Mouse (Mus musculus) hindbrain, embryonic 10.5 days (tissue): ENCODE results near the gene Ubxn11. TPM values are rescaled to one million over a fixed set of nuclear protein-coding genes. Genes with fewer than 3 reads are reported as not detected.

Source experiments
- DNase-seq: peaks from one replicate; pipeline ENCODE4 v3.0.0-alpha.2; 2017; ENCODE audit warnings: low spot score
- H3K27ac ChIP-seq: fragments of 300-500 bp; sonication (generic); 2 replicates; pipeline ENCODE4 v1.5.1; 2016; ENCODE audit warnings: mild to moderate bottlenecking, moderate library complexity
- H3K27me3 ChIP-seq: fragments of 300-500 bp; sonication (generic); 2 replicates; pipeline ENCODE4 v1.6.1; 2016; ENCODE audit warnings: mild to moderate bottlenecking; ENCODE audit not compliant: poor library complexity, insufficient read depth, severe bottlenecking
- H3K36me3 ChIP-seq: fragments of 300-500 bp; sonication (generic); 2 replicates; pipeline ENCODE4 v1.6.1; 2016; ENCODE audit warnings: mild to moderate bottlenecking, moderate library complexity
- H3K4me1 ChIP-seq: fragments of 300-500 bp; sonication (generic); replicated peaks from 2 replicates; pipeline ENCODE4 v1.6.1; 2016; ENCODE audit warnings: mild to moderate bottlenecking
- H3K4me3 ChIP-seq: fragments of 300-500 bp; sonication (generic); 2 replicates; pipeline ENCODE4 v1.5.1; 2016; ENCODE audit warnings: mild to moderate bottlenecking, moderate library complexity
- H3K9me3 ChIP-seq: fragments of 300-500 bp; sonication (generic); 2 replicates; pipeline ENCODE4 v1.6.1; 2016; ENCODE audit warnings: mild to moderate bottlenecking, moderate library complexity
- WGBS: fragments of 180-500 bp; shearing (Covaris S2); methylation state at CpG from one replicate; pipeline ENCODE4 v1.1.7; 2016; 5-methylcytosine and 5-hydroxymethylcytosine counted together
- polyA plus RNA-seq: library from polyadenylated mRNA; unstranded; fragments of >200 nt; fragmentation: Nextera tagmentation; extraction: Ambion mirVana; gene quantifications from 2 replicates; pipeline ENCODE4 v1.2.1, GENCODE M21; 2016

Gene Ubxn11
- 7.6 and 11.2 TPM in 2 replicates for polyA plus RNA-seq

DNA sequence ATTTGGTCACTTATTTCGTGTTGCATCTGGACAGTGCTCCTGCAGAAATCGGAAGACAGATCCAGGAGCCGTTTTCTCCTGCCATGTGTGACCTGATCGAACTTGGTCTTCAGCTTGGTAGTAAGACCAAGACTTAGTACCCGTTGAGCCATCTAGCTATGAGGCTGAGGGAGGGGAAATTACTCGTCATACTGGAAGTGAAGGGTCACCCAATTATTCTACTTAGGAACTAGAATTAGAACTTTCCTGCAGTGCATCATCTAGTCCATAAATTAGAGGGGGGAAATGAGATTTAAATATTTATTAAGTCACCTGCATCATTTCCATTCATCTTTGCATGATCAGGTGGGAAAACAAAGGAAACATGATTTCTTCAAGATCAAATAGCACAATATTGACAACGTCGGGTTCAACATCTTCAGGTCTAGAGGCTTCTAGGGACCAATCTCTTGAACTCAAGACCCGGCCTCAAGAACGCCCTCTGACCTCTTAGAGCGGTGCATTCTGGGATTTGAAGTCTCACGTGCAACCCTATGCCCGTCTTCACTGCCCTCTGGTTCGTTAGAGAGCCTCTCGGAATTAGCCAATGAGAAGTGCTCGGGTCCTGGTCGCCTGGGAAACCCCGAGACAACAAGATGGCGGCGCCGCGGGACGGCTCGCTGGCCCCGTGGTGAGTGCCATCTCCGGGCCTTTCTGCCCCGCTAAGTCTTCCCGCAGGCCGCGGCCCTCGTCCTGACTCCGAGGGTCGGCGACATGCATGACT lies at the start of gene Ubxn11:
Gene Ubxn11, plus strand, starts transcription at position 592 of the 763 bp plus-strand sequence.
- H3K27me3 ChIP-seq: no peaks in the 10 kb centered on the region
- peak; percentile 90 for DNase-seq
- H3K4me3 ChIP-seq: peak within 1 kb of the TSS; percentile 85
- H3K27ac ChIP-seq: peak within 1 kb of the TSS; percentile 84
- H3K4me1 ChIP-seq: peaks cover 23% of the 10 kb centered on the region
- no peaks in the 10 kb centered on the region for H3K9me3 ChIP-seq
- 18% methylated on average over 34 of the region's 34 CpGs for WGBS
- H3K36me3 ChIP-seq: no peaks in the 10 kb centered on the region

DNA sequence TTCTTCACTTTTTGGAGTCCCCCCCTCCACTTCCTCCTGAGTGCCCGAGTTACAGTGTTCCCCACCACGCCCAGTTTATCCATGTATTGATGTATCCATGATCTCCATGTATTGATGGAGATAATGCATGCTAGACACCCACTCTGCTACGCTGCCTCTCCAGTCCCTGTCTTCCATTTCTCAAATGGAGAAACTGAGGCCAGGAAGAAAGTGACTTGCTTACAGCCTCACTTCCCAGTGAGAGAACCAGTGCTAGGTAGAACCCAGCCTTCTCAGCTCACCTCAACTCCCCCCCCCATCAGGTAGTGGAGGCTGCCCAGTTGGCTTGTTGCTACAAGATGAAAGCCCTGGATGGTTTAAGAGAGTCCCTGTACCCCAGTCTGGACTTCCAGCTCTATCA lies 48.8 kb upstream of the Ubxn11 start, which contains the start of gene Zfp683:
Gene Zfp683, plus strand, starts transcription at position 301 of the 400 bp plus-strand sequence.
- Histone ChIP-seq H3K36me3 (no peaks in the 10 kb centered on the region), H3K4me3 (no peak within 1 kb of the TSS), H3K27me3 (0 out of 2 replicates have a peak, but pooled peaks cover 1% of the 10 kb centered on the region), H3K9me3 (no peaks in the 10 kb centered on the region), H3K27ac (no peak within 1 kb of the TSS), H3K4me1 (peaks cover 20% of the 10 kb centered on the region)
- WGBS: 83% methylated on average over 3 of the region's 3 CpGs
- DNase-seq: no peak

DNA sequence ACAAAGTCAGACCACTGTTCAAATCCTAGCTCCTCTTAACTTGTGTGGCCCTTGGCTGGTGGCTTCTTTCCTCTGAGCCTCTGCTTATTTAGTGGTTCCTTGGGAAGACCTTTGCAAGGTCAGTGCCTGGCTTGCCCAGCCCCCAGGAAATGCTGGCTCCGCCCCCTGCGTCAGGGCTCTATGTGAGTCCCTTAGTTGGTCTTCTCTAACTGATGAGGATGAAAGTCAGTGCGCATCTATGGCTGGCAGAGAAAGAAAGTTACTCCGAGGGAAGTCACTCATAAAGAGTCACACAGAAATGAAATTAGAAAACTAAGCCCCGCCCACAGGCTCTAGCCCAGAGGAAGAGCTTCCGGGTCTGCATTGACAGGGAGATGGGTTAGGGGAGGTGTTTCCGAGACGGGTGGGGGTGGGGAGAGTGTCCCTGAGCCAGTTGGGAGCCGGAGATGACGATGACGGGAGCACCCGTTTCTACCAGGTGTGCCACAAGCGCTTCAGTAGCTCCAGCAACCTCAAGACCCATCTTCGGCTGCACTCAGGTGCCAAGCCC lies 44.1 kb upstream of the Ubxn11 start:
- H3K4me3 ChIP-seq: peak overlapping the region; percentile 22
- peaks cover 37% of the 10 kb centered on the region for H3K27me3 ChIP-seq
- 30% methylated on average over 14 of the region's 14 CpGs for WGBS
- H3K4me1 ChIP-seq: peaks cover 25% of the 10 kb centered on the region
- H3K9me3 ChIP-seq: no peaks in the 10 kb centered on the region
- H3K36me3 ChIP-seq: no peaks in the 10 kb centered on the region
- peak overlapping the region; percentile 56; the same call in 1 of the 2 replicates for H3K27ac ChIP-seq
- DNase-seq: no peak

DNA sequence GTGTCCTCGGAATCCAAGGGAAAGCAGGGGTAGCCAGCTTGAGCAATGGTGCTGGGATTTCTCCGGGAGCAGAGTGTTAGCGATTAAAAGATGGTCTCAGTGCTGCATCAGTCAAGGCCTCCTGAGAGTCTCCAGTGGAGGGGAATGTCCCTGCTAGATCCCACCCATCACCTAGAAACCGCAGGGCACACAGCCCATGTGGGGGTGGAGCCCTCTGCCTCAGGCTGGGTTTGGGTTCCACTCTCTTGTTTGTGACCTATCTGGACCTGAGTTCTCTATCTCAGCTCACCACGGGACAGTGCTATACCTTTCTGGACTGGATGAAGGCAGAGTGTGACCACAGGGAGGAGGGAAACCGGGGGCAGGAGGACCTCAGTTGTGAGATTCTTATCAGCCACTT lies 43.5 kb upstream of the Ubxn11 start:
- Histone ChIP-seq H3K27ac (no peak overlapping the region), H3K36me3 (no peaks in the 10 kb centered on the region), H3K9me3 (no peaks in the 10 kb centered on the region), H3K27me3 (peaks cover 40% of the 10 kb centered on the region), H3K4me3 (no peak overlapping the region), H3K4me1 (peaks cover 25% of the 10 kb centered on the region)
- no peak for DNase-seq
- 82% methylated on average over 6 of the region's 6 CpGs for WGBS

DNA sequence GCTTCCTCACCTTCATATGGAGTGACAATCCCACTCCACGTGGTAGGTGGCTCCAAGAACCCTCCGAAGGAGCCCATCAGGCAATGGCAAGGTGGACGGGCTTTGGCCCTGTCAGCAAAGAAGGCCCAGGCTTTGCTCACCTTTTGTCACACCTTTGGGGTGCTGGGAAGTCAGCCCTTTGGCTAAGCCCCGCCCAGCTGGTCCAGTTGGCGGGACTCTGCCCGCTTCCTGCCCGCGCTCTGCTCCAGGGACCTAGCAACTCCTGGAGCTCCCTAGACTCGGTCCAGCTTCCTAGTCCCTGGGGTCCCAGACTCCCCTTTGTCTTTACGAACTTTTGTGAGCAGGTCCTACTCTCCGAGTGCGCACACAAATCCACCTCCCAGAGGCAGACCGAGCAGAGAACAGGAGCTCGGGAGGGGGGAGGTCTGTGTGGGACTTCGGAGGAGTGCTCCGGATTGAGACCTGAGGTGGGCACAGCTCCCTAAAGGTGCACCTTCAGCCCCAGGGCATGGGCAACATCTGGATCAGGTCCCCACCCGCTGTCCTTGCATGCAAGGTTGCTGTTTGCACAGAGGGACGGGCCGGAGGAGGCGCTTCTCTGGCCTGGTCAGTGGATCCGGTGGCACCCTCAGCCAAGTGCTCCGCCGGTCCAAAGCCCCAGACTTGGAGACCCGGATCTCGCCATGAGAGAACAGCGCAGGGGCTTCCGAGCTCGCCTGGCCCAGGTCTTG lies 42.1 kb upstream of the Ubxn11 start, which contains the start of gene Crybg2:
Gene Crybg2, plus strand, starts transcription at position 681 of the 731 bp plus-strand sequence.
- H3K4me1 ChIP-seq: peaks cover 28% of the 10 kb centered on the region
- WGBS: 39% methylated on average over 28 of the region's 28 CpGs
- peaks cover 49% of the 10 kb centered on the region for H3K27me3 ChIP-seq
- H3K36me3 ChIP-seq: no peaks in the 10 kb centered on the region
- no peak within 1 kb of the TSS for H3K4me3 ChIP-seq
- H3K9me3 ChIP-seq: no peaks in the 10 kb centered on the region
- H3K27ac ChIP-seq: no peak within 1 kb of the TSS
- DNase-seq: no peak

DNA sequence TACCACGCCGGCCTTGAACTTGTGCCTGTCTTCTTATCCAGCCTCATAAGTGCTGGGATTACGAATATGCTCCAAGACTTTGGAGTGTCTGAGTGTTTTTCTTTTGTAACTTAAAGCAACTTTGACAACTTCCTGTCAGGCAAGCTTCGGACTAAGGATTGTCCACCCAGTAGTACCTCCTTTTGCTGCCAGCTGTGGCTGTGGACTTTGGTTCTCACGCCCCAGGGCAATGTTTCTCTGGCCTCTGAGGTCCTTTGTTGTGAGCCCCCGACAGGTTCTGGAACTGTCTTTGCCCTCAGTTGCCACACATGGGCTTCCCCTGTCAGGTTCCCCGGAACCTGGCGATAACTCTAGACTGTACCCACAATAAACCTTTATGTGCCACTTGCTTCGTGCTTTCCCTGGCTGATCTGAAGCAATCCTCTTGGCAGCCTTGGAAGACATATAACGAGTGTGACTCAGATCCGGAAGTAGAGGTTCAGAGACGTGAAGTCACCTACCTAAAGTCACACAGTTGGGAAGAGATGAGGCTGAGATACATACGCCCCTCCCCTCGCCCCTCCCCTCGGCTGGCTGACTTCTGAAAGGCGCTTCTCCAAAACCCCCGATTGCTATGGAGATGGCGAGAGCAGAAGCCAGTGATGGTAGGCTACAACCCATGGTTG lies 41.1 kb upstream of the Ubxn11 start:
- Histone ChIP-seq H3K27me3 (peaks cover 59% of the 10 kb centered on the region), H3K4me1 (peaks cover 33% of the 10 kb centered on the region), H3K9me3 (no peaks in the 10 kb centered on the region), H3K27ac (no peak overlapping the region), H3K36me3 (no peaks in the 10 kb centered on the region), H3K4me3 (no peak overlapping the region)
- no peak for DNase-seq
- 61% methylated on average over 18 of the region's 18 CpGs for WGBS

DNA sequence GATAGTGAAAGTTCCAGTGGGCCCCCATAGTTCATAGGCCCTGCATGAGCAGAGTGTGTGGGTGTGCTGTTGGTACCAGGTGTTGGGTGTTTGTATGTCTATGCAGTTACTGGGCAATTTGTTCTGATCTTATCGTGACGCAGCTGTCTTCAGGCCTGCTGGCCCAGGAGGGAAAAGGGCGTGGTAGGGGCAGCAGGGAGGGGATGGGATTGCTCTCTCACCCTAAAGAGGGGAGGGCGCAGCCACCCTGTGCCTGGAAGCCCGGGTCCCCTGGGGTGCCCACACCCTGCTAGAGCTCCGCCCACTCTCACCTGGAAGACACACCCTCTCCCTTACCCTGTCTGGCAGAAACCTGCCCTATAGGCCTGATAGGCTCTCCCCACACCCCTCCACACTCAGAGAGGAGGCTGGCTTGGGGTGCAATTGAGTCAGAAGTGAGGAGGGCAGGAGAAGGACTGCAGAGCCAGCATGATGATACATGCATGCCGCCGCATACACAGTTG lies 40.4 kb upstream of the Ubxn11 start:
- Histone ChIP-seq H3K27ac (no peak overlapping the region), H3K4me3 (no peak overlapping the region), H3K36me3 (no peaks in the 10 kb centered on the region), H3K4me1 (peaks cover 33% of the 10 kb centered on the region), H3K9me3 (no peaks in the 10 kb centered on the region), H3K27me3 (peaks cover 66% of the 10 kb centered on the region)
- no peak for DNase-seq
- WGBS: 54% methylated on average over 8 of the region's 8 CpGs

DNA sequence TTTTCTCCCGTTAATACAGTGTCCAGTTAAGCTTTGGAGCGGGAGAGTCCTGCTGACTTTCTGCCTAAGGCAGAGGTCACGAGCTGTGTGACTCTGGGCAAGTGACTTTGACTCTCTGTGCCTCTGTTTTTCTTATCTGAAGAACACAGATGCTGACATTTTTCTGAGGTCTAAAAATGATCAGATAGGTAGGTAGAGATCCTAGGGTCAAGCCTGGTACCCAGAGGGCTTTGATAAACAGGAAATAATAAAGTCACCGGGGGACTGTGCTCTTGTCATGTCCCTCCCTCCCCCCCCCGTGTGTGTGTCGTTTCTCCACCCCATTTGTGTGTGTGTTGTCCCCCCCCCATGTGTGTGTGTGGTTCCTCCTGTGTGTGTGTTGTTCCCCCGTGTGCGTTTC lies 39.8 kb upstream of the Ubxn11 start:
- Histone ChIP-seq H3K9me3 (no peaks in the 10 kb centered on the region), H3K27me3 (peaks cover 70% of the 10 kb centered on the region), H3K27ac (no peak overlapping the region), H3K4me1 (peaks cover 33% of the 10 kb centered on the region), H3K4me3 (no peak overlapping the region), H3K36me3 (no peaks in the 10 kb centered on the region)
- DNase-seq: no peak
- WGBS: 78% methylated on average over 8 of the region's 8 CpGs

DNA sequence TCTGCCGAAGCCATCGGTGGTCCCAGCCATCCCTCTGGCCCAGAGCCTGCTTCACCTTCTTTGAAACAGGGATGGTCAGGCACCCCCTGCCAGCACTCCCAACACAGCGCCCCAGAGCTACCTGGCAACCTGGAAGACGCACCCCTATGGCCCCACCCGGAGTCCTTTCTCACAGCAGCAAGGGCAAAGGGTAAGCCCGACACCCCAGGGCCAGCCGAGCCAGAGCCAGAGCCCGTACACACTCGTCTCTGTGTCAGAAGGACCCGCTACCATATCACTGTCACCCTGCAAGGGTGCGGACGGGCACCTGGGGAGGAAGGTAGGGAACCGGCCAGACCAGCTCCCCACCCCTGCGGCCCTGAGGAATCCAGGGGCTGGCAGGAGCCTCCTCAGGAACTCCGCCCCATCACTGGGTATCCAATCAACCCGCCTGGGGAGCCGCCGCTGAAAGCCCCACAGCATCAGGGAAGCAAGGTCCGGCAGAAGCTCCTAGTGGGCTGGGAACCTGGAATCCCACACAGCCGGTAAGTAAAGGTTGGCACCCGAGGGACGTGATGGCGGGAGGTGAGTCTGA lies 36.9 kb upstream of the Ubxn11 start:
- Histone ChIP-seq H3K27ac (peak overlapping the region; percentile 40; the same call in 1 of the 2 replicates), H3K36me3 (no peaks in the 10 kb centered on the region), H3K9me3 (no peaks in the 10 kb centered on the region), H3K4me1 (peaks cover 21% of the 10 kb centered on the region), H3K27me3 (peaks cover 53% of the 10 kb centered on the region), H3K4me3 (0 out of 2 replicates have a peak overlapping the region, but pooled peaks have one; percentile 2)
- WGBS: 24% methylated on average over 23 of the region's 23 CpGs
- no peak for DNase-seq

DNA sequence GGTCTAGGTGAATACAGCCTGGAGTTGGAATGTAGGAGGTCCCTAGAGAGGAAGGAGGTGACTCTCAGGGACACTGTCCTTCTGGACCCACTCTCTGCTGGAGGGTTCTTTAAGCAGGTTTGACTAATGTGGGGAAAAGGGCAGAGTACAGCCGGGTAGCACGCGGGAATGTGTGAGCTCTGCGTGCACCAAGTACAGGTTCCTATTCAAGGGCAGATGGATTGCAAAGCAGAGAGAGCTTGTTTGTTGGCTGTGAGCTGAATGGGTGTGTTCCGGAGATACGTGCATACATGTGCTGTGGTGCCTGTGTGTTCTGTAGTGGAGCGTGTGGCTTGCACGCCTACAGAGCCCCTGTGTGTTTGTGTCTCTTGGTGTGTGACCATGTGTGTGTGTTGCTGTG lies 35.0 kb upstream of the Ubxn11 start:
- Histone ChIP-seq H3K36me3 (no peaks in the 10 kb centered on the region), H3K4me3 (no peak overlapping the region), H3K9me3 (no peaks in the 10 kb centered on the region), H3K27me3 (peaks cover 35% of the 10 kb centered on the region), H3K27ac (no peak overlapping the region), H3K4me1 (peaks cover 8% of the 10 kb centered on the region)
- WGBS: 92% methylated on average over 8 of the region's 8 CpGs
- DNase-seq: no peak

DNA sequence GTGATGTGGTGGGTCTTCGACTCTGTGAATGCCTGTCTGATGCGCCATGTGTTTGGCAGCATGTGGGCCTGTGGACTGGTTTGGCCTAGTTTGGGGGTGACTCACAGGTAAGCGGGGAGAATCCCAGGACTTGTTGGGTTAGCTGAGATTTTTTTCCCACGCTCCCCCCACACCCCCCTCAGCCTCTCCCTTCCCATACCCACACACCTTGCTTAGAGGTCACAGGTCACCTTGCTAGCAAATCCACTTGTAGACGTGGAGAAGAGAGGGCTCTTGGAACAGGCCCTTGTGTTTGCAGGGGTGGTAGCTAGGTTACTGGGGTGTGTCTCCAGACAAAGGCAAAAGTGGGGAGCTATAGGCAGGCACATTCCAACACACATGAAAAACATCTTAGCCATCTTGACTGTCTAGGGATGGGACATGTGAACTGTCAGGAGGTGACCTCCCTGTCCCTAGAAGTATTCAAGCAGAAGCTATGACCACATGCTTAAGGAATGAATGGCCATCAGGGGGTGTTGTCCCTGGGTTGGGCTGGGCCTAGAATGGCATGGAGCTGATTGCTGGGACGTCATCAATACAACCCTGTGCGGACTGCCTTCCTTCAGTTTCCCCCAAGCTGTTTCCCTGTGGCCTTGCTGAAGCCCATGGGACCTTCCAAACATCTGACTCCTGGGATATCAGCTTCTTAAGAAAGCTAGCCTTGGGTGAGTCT lies 34.4 kb upstream of the Ubxn11 start:
- WGBS: 82% methylated on average over 7 of the region's 7 CpGs

More for the DNA sequence above, 34.4 kb upstream of the Ubxn11 start:
- Histone ChIP-seq H3K27me3 (peaks cover 33% of the 10 kb centered on the region), H3K36me3 (no peaks in the 10 kb centered on the region), H3K4me1 (peaks cover 8% of the 10 kb centered on the region), H3K27ac (no peak overlapping the region), H3K4me3 (no peak overlapping the region), H3K9me3 (no peaks in the 10 kb centered on the region)
- no peak for DNase-seq
